Mouse (Mus musculus) cerebellum, adult 18-20 months (tissue): ENCODE results near the gene Deaf1.
"Not testable (repeated sequence)": the region's sequence is repeated elsewhere in the genome, so short reads cannot be mapped to it uniquely, and the experiment has no call there.

ENCODE experiments used
- DNase-seq, 2 experiments: peaks; one replicate each; pipeline ENCODE4 v3.0.0; 2021

Deaf1 gene

DNA sequence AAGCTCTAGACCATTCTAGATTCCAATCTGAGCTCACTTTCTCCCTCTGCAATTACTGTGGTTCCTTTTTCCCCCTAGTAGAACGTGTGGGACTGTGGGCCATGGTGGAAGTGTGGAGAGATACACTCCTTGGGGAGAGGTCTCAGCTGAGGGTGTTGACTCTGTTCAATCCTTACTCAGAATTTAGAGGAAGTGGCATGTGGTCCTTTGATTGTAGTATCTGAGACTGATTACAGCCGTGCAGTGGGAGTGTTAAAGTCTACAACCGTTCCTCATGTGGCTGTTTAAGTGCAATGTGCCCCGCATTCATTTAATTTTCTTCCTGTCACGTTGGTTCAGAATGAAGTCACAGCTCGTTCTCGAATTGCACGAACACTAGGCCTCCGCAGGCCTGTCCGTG, 71.3 kb downstream of the Deaf1 start:
- DNase-seq: no peak

DNA sequence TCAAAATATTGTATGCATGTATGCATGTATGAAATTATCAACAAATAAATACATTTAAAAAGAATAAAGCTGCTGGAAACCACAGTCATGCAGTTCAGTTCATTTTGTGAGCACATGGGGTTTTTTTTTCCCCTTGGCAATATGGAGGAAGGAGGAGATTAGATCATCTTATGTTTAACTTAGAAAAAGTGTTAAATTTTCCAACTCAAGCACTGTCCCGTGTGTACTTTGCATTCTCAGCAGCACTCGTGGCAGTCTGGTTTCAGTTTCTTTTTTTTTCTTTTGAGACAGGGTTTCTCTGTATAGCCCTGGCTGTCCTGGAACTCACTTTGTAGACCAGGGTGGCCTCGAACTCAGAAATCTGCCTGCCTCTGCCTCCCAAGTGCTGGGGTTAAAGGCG, 77.0 kb downstream of the Deaf1 start:
- not testable (repeated sequence) for DNase-seq
